Comparison of ENCODE assay signal across 8 mouse cellular contexts in the genomic region with DNA sequence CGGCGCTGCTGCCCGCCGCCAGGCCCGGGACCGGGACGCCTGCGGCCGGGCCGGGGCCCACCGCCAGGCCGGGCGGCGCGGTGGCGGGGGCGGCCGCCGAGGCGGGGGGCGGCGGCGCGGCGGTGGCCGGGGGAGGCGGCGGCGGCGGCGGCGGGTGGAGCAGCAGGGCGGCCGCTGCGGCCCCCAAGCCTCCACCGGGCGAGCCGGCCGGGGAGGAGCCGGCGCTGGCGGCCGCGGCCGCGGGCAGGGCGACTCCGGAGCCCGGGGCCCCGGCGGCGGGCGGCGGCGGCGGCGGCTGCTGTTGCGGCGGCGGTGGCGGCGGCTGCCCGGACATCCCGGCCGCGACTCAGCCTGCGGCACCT. TPM values are rescaled to one million over a fixed set of nuclear protein-coding genes. Genes with fewer than 3 reads are reported as not detected.
DNase-seq lines count a peak whose midpoint lies in the region; ATAC-seq and TF ChIP-seq lines count a peak whose summit lies in the region.

No protein-coding gene starts in this region.

- peak overlapping the region; percentile 92 for H3K4me2 ChIP-seq in lung, embryonic 14.5 days
- peak overlapping the region; percentile 53 for H3K4me2 ChIP-seq in embryonic facial prominence, embryonic 15.5 days (replicated peaks)
- peak overlapping the region; percentile 75 for H3K4me2 ChIP-seq in intestine, postnatal 0 days (replicated peaks; ENCODE audit: low read depth)
- H3K4me2 ChIP-seq in neural tube, embryonic 14.5 days (ENCODE audit: low read depth, low read length): peak overlapping the region; percentile 85

- no peak for TF ChIP-seq CTCF in lung, embryonic 14.5 days (IDR thresholded peaks at IDR 0.05; ENCODE audit: low read depth)
- no peak for TF ChIP-seq CTCF in intestine, postnatal 0 days (IDR thresholded peaks at IDR 0.05; ENCODE audit: low read depth)

- H3K36me3 ChIP-seq in lung, embryonic 14.5 days (ENCODE audit: insufficient read depth): no peaks in the 10 kb centered on the region
- H3K36me3 ChIP-seq in embryonic facial prominence, embryonic 15.5 days: no peaks in the 10 kb centered on the region
- H3K36me3 ChIP-seq in intestine, postnatal 0 days (ENCODE audit: control insufficient read depth, insufficient read depth): no peaks in the 10 kb centered on the region
- no peaks in the 10 kb centered on the region for H3K36me3 ChIP-seq in neural tube, embryonic 14.5 days (ENCODE audit: control insufficient read depth, insufficient read depth, low read length)

- peak overlapping the region; percentile 91 for H3K4me3 ChIP-seq in lung, embryonic 14.5 days (ENCODE audit: low read depth, low read length)
- peak overlapping the region; percentile 82 for H3K4me3 ChIP-seq in embryonic facial prominence, embryonic 15.5 days (replicated peaks)
- H3K4me3 ChIP-seq in intestine, postnatal 0 days (ENCODE audit: low read depth, low read length): peak overlapping the region; percentile 88
- H3K4me3 ChIP-seq in neural tube, embryonic 14.5 days (ENCODE audit: low read depth, low read length): peak overlapping the region; percentile 96

- H3K27ac ChIP-seq in lung, embryonic 14.5 days (ENCODE audit: low read depth): peak overlapping the region; percentile 99
- H3K27ac ChIP-seq in embryonic facial prominence, embryonic 15.5 days (replicated peaks): peak overlapping the region; percentile 98
- H3K27ac ChIP-seq in intestine, postnatal 0 days (ENCODE audit: low read depth, low read length): peak overlapping the region; percentile 99
- peak overlapping the region; percentile 99 for H3K27ac ChIP-seq in neural tube, embryonic 14.5 days (ENCODE audit: low read depth, low read length)

- peak; percentile 9 for ATAC-seq in lung, embryonic 14.5 days (ENCODE audit: insufficient read depth)
- no peak for ATAC-seq in embryonic facial prominence, embryonic 15.5 days (ENCODE audit: insufficient number of reproducible peaks, low FRiP score, low TSS enrichment, low read depth)
- peak; percentile 21 for ATAC-seq in intestine, postnatal 0 days
- peak; percentile 1; the same call in 1 of the 2 replicates for ATAC-seq in neural tube, embryonic 14.5 days (ENCODE audit: low read depth)
- ATAC-seq in monocyte, adult 5-6 weeks (replicated peaks; ENCODE audit: insufficient number of reproducible peaks, low FRiP score, low TSS enrichment, poor library complexity, severe bottlenecking): no peak
- no peak for ATAC-seq in inflammation-experienced regulatory T-cells, adult 6 months

- H3K4me1 ChIP-seq in lung, embryonic 14.5 days (ENCODE audit: insufficient read depth): peaks cover 8% of the 10 kb centered on the region
- peaks cover 21% of the 10 kb centered on the region for H3K4me1 ChIP-seq in embryonic facial prominence, embryonic 15.5 days
- no peaks in the 10 kb centered on the region for H3K4me1 ChIP-seq in intestine, postnatal 0 days (replicated peaks; ENCODE audit: control insufficient read depth, insufficient read depth, low read length)
- H3K4me1 ChIP-seq in neural tube, embryonic 14.5 days (ENCODE audit: control insufficient read depth, insufficient read depth, low read length): peaks cover 23% of the 10 kb centered on the region

- no peak for DNase-seq in lung, embryonic 14.5 days
- no peak for DNase-seq in lung, postnatal 36 days
- no peak for DNase-seq in adipocyte (ENCODE audit: low spot score)

- no peaks in the 10 kb centered on the region for H3K27me3 ChIP-seq in lung, embryonic 14.5 days (ENCODE audit: insufficient read depth, low read length)
- no peaks in the 10 kb centered on the region for H3K27me3 ChIP-seq in embryonic facial prominence, embryonic 15.5 days
- no peaks in the 10 kb centered on the region for H3K27me3 ChIP-seq in intestine, postnatal 0 days (replicated peaks; ENCODE audit: control insufficient read depth, insufficient read depth, low read length)
- H3K27me3 ChIP-seq in neural tube, embryonic 14.5 days (ENCODE audit: control insufficient read depth, insufficient read depth, low read length): no peaks in the 10 kb centered on the region

- H3K9ac ChIP-seq in lung, embryonic 14.5 days: peak overlapping the region; percentile 99
- peak overlapping the region; percentile 86 for H3K9ac ChIP-seq in embryonic facial prominence, embryonic 15.5 days
- H3K9ac ChIP-seq in intestine, postnatal 0 days (ENCODE audit: low read depth, low read length): peak overlapping the region; percentile 97
- H3K9ac ChIP-seq in neural tube, embryonic 14.5 days (replicated peaks; ENCODE audit: low read depth, low read length): peak overlapping the region; percentile 98

- 0% methylated on average over 23 of the region's 67 CpGs for WGBS in lung, embryonic 14.5 days
- WGBS in embryonic facial prominence, embryonic 15.5 days: 0% methylated on average over 38 of the region's 67 CpGs
- WGBS in intestine, postnatal 0 days: under 1% methylated on average over 33 of the region's 67 CpGs
- WGBS in neural tube, embryonic 14.5 days: 0% methylated on average over 23 of the region's 67 CpGs

- H3K9me3 ChIP-seq in lung, embryonic 14.5 days (ENCODE audit: low read depth, low read length): no peaks in the 10 kb centered on the region
- no peaks in the 10 kb centered on the region for H3K9me3 ChIP-seq in embryonic facial prominence, embryonic 15.5 days (replicated peaks)
- H3K9me3 ChIP-seq in intestine, postnatal 0 days (ENCODE audit: control insufficient read depth): no peaks in the 10 kb centered on the region
- H3K9me3 ChIP-seq in neural tube, embryonic 14.5 days (ENCODE audit: control insufficient read depth, low read length): no peaks in the 10 kb centered on the region

RNA-seq across cellular contexts. Expression of gene Ranbp9, which starts 0.5 kb away (rescaled TPM):
- polyA plus RNA-seq in lung, embryonic 14.5 days (2014; fragmentation: Nextera tagmentation; extraction: Ambion mirVana): 11.9 and 14.5 TPM in 2 replicates
- polyA plus RNA-seq in embryonic facial prominence, embryonic 15.5 days (2015; fragmentation: Nextera tagmentation; extraction: Ambion mirVana): 8.5 and 9.2 TPM in 2 replicates
- polyA plus RNA-seq in intestine, postnatal 0 days (2015; fragmentation: Nextera tagmentation; extraction: Ambion mirVana): 6.9 and 7.2 TPM in 2 replicates
- polyA plus RNA-seq in neural tube, embryonic 14.5 days (2014; fragmentation: Nextera tagmentation; extraction: Ambion mirVana): 18.1 and 19.2 TPM in 2 replicates
- total RNA-seq in monocyte, adult 5-6 weeks (2017): 109 to 144 TPM (median 117 TPM) in 3 replicates
- polyA plus RNA-seq in inflammation-experienced regulatory T-cells, adult 6 months (2017; shearing (Covaris generic)): 10 to 100 TPM; 25.0 to 34.8 (median 34.3) TPM

Comparison
In these comparisons a context has a peak if more than half of its experiments do, and no peak if none do; other contexts are left out.
1. ATAC-seq: peak in lung, embryonic 14.5 days (single experiment), intestine, postnatal 0 days (single experiment) and neural tube, embryonic 14.5 days (single experiment); none in embryonic facial prominence, embryonic 15.5 days (single experiment), monocyte, adult 5-6 weeks (single experiment) and inflammation-experienced regulatory T-cells, adult 6 months (single experiment).
2. Peak in every context shown above with its lines, with median percentiles within 50 percentile points of each other: H3K27ac ChIP-seq, H3K4me2 ChIP-seq, H3K4me3 ChIP-seq and H3K9ac ChIP-seq.